Mouse (Mus musculus): ENCODE data around the gene Tbx20. TPM values are rescaled to one million over a fixed set of nuclear protein-coding genes. Genes with fewer than 3 reads are reported as not detected.
A peak's percentile ranks its signal among the peaks of the same experiment; 100 is the strongest.

The Tbx20 gene
- total RNA-seq, 2 experiments from 2014 or later, result 0.25 TPM; not detected in 1

GRCm38 (mm10) chr9:24769611-24770010, 4.5 kb downstream of the Tbx20 start:
- no peak for DNase-seq (ENCODE audit: low spot score in 2 of 2)

GRCm38 (mm10) chr9:24767056-24767455, 7.0 kb downstream of the Tbx20 start:
- DNase-seq (ENCODE audit: low spot score in 2 of 2), result no peak

GRCm38 (mm10) chr9:24765572-24765971, 8.5 kb downstream of the Tbx20 start:
- no peak for DNase-seq (ENCODE audit: low spot score in 2 of 2)

DNA sequence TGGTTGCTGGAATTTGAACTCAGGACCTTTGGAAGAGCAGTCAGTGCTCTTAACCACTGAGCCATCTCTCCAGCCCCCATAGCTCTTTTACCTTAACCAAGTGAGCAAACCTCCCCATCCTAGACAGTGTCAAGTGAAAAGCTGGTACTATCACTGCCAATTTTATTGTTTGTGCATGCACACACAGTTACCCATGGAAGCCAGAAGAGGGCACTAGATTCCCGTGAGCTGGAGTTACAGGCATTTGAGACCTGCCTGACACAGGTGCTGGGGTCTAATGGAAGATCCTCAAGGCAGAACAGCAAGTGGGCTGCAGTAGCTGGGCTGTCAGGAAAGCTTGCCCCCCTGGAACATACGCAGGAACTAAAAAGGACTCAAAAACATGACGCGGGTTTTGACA, 13.6 kb downstream of the Tbx20 start:
- no peak for DNase-seq (ENCODE audit: low spot score in 2 of 2)

- DNase-seq (ENCODE audit: low spot score in 2 of 2), result no peak
Measured at GRCm38 (mm10) chr9:24744958-24745357, 29.1 kb downstream of the Tbx20 start.

- DNase-seq (ENCODE audit: low spot score in 2 of 2), result no peak
Measured at GRCm38 (mm10) chr9:24701246-24701645, 72.9 kb downstream of the Tbx20 start.

GRCm38 (mm10) chr9:24696405-24696778, 77.7 kb downstream of the Tbx20 start:
- no peak for DNase-seq (ENCODE audit: low spot score in 2 of 2)

GRCm38 (mm10) chr9:24695700-24696404, 78.3 kb downstream of the Tbx20 start, which contains the start of gene Dpy19l2:
Gene Dpy19l2 (minus strand): TSS chr9:24696293.
- peak in 1 of 2 experiments; percentile 21 for DNase-seq (ENCODE audit: low spot score in 2 of 2)

Other genes with a start within 250 kb of the Tbx20 start
- not detected for gene Cypt4, start 149.1 kb downstream of the Tbx20 start, total RNA-seq (2021)
- gene Dpy19l2, start 78.0 kb downstream of the Tbx20 start, total RNA-seq (2021), result not detected